Mouse (Mus musculus) yolk sac, embryonic 10.5 days (tissue): Measurements from ENCODE around the gene Cphx3.
"Not testable (repeated sequence)": the region's sequence is repeated elsewhere in the genome, so short reads cannot be mapped to it uniquely, and the experiment has no call there.

ENCODE experiments used
- DNase-seq: peaks from one replicate; pipeline ENCODE4 v3.0.0-alpha.2; 2017; ENCODE audit warnings: low spot score

Gene Cphx3

DNA sequence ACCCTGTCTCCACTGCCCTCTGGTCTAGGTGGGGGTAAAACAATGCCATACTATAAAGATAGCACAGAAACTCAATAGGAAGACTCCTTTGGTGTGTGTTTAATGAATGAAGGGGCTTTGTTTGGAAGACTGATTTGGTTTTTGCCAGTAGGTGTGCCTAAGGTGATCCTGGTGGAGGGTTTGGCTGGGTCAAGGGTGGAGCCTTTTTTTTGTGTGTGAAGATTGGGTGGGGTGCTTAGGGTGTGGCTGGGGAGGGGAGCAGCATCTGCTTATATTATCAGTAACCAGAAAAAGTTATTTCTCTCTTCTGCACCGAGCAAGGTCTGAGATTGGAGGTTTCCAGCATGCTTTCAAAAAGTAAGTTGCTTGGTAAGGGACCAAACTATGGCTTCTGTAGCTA lies at the start of gene Cphx3:
TSS of gene Cphx3 (plus strand) at position 301 of the 400 bp plus-strand sequence.
- not testable (repeated sequence) for DNase-seq

DNA sequence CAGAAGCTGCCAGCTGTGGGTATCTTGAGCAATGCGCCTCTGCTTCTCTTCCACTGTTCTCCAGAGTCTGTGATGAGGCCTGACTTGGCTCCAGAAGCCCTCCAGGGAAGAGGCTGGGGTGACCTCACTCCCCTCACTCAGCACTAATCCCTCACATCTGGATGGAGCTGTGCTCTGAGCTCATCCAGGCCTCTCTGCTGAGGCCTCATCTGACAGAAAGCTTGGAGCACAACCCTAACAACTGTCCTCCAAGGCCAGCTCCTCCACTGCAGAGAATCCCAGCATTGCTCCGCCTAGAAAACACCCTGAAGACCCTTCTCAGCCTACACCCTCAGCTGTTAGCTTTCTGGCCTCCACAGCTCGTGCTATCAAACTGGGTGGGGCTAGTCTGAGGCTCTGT lies 47.7 kb upstream of the Cphx3 start:
- DNase-seq, result not testable (repeated sequence)

DNA sequence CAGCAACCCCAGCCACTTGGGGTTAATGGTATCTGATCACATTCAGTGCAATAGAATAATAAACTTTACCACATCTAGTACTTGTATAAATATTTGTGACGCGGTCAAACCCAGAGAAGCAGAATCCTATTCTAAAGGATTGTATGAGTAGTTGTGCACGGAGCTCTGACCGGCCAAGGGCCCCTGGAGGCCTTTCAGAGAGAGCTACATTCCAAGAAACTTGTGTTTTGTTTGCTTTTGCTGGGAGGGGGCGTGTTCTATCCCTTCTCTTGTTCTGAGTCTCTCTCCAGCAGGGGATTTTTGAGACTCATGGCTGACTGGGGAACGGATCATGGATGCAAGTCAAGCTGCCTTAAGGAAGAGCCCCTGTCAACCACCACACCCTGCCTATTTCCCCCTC lies 46.7 kb upstream of the Cphx3 start:
- not testable (repeated sequence) for DNase-seq

DNA sequence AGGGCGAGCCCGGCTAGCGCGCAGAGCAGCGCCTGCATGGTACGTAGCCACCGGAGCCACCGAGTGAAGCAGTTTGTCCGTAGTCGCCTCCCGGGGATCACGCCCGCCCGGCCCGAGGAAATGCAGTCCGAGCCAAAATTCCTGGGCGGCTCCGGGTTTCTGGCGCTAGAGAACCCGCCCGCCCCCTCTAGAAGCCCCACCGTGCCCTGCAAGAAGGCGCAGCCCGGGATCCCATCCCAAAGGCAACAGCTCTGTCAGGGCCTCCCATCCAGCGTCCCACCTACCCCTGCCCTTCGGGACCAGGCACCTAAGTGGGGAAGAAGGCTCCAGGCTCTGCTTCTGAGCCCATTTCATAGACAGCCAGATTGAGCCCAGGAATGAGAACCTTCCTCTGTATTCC lies 39.5 kb upstream of the Cphx3 start, which contains the start of gene Gm9780:
TSS of gene Gm9780 (minus strand) at position 101 of the 400 bp plus-strand sequence.
- DNase-seq, result not testable (repeated sequence)

DNA sequence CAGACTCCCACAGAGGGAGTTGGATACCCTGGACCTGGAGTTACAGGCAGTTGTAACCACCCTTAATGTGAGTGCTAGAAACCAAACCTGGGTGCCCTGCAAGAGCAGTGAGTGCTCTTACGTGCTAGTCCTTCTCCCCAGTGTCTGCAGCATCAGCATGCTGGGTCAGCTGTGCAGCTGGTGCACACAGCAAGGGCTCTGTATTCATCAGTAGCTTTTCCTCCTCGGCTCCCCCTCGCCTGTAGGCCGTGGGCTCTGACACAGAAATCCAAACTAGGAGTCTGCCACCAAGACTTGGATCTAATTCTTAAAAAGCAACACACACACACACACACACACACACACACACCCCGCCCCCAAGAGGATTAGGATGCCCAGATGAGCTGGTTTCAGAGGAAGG lies 37.1 kb upstream of the Cphx3 start:
- not testable (repeated sequence) for DNase-seq

DNA sequence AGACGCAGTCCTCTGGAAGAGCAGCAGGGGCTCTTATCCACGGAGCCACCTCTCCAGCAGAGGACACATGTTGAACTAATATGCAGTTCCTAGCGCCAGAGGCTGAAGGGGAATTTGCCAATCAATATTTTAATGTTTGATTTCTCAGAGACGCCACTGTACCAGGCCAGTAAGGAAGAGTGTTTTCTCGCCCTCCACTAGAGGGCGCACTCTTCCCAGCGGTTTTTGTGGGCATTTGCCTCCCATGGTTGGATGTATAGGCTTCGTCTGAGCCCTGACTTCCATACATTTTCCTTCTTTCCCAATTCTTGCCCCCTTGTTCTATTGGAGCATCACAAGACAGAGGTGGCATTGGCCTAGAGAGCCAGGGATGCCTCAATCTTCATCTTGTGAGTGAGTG lies 35.1 kb upstream of the Cphx3 start:
- not testable (repeated sequence) for DNase-seq

DNA sequence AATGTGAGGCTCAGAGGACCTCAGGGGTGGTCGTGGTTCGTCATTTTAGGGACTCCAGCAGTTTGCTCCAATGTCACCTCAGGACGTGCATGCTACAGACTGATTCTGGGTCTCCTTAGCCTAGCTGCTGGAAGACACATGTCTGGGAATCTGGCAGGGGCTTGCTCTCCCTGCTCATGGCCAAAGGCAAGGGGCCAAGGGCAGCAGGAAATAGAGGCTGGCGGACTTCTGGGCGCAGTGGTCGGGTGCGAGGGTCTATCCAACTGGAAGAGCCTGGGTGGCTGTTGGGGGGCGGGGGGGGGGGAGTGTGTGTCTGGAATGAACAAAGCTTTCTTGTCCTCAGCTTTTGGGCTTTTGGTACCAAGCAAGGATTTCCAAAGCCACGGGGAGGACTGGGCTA lies 33.3 kb upstream of the Cphx3 start:
- not testable (repeated sequence) for DNase-seq

DNA sequence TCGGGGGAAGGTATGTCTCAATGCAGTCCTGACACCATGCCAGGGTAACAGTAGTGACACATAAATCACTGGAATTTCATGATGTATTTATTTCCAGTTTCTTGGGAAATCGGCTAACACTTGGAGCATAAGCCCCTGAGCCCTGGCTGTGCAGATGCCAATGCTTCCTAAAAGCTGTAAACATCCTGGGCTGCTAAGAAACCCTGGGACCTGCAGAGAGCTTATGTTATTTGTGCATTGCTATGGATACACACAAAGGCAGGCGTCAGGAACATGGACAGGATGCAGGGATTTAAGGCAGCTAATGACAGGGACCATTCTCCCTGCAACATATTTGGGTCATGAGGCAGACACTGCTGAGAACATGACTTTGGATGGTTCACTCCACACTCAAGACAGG lies 23.9 kb upstream of the Cphx3 start:
- DNase-seq, result not testable (repeated sequence)

DNA sequence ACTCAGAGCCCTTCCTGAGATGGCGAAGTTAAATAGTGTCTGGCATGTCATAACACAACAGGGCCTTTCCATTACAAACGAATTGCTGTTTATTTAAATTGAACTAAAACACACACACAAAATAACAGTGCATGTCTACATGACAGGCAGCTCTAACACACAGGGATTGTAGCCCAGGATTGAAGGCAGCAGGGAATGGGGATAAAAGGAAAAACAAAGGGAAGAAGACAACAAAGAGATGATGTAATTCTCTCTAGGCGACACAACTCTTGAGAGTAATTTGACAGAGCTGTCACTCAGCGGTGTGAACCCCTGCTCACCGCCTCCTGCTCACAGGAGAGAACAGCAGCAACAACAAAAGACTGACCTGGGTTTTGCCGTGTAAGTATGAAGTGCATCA lies 22.7 kb upstream of the Cphx3 start:
- not testable (repeated sequence) for DNase-seq

DNA sequence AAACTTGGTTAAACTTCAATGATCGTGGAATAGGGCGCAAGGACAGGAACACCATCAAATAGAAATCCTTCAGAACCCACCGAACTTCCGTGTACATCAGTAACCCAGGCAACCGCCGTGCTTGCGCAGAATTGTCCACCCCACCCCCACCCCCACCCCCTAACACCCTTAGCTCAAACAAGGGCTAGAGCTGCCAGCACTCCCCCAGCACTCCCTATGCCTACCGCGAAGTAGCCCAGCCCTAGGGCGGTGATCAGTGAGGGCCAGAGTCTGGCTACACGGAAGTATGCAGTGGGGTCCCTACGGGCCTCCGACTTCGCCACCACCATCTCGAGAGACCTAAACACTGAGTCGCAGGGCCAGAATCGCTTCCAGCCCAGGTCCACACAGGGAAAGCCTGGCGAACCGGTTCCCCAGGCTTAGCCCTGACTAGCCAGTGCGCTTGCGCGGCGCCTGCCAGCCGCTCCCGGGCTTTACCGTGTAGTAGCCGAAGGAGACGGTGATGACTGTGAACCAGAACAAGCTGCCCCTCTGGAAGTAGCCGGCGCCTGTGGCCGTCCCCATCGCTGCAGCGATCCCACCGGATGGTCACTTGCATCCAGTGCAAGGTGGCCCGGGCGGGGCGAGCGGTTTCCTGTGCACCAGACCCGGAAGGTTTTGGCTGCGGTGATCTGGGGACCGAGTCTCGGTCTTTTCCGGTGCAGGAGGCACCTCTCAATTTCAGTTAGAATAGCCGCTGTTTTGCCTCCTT lies 15.3 kb upstream of the Cphx3 start:
- not testable (repeated sequence) for DNase-seq

DNA sequence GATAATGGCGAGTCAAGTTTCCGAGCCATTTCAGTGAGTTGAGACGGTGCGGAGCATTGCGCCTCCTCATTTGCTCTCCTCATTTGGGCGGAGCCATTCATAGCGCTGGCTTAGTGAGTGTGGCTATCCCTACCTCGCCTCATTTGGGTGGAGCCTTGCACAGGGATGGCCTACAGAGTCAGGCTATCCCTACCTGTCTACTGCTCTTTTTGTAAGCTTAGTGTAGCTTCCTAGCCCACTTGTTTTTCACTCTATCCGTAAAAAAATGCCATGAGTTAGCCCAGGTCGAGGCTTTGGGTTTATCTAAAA lies 14.8 kb upstream of the Cphx3 start, which contains the start of gene Tmem254c:
TSS of gene Tmem254c (minus strand) at position 31 of the 309 bp plus-strand sequence.
- DNase-seq, result not testable (repeated sequence)

DNA sequence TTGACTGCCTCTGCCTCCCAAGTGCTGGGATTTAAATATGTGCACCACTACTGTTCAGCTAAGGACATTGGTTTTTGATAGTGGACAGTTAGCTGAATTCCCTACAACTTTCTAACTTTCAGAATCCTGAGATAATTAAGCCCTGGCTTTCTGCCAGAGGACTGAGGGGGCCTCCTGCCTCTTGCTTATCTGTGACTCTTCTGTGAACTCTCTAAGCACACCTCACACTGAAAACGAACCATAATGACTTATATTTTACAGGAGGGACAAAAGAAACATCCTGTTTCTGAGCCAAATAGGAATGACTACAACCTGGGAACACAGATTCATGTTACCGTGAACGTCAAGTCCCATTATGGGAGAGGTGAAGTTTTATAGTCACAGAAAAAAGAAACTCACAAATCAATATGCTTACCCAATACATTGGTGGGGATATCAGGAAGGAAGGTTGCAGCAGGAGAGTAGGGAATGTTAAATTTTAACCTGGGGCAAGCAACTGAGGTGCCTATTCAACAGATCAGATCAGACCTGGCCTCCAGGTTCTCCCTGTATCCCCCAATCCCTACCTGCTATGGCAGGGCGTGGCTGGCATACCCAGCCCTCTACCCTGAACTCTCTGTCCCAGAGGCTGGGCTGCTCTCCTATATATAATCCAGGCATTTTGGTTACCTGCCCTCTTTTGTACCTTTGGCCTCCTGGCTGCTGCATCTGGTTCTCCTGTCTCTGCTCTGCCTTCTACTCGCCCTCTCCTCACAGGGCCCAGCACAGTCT lies 5.3 kb upstream of the Cphx3 start:
- not testable (repeated sequence) for DNase-seq

DNA sequence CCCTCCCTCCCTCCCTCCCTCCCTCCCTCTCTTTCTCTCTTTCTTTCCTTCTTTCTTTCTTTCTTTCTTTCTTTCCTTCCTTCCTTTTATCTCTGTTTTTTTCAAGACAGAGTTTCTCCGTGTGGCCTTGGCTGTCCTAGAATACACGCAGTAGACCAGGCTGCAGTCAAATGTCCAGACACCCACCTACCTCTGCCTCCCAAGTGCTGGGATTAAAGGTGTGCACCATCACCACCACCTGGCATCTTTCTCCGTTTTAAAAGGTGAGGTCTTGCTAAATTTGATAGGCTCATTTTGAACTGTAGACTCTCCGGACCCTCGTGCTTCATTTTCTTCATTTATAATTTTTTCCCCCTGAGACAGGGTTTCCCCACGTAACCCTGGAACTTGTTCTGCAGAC lies 881 bp upstream of the Cphx3 start, which contains the start of gene Cphx2:
TSS of gene Cphx2 (plus strand) at position 301 of the 400 bp plus-strand sequence.
- DNase-seq, result not testable (repeated sequence)

DNA sequence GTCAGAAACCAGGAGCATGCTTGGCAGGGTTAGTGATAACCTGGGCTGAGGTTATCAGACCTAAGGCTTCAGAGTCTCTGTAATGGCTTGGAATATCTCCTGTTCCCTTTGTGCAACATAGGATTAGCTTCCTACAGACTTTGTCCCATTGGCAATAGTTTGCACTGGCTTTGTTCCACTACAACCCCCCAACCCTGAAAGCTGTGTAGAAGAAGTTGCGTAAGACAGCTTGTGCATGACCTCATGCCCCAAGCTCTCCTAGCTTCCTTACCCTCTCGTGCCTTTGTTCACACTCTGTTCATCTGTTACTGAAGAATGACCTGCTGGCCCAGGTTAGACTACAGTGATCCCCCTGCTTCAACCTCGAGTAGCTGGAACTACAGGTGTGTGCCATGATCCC lies 15.5 kb downstream of the Cphx3 start:
- DNase-seq, result not testable (repeated sequence)

DNA sequence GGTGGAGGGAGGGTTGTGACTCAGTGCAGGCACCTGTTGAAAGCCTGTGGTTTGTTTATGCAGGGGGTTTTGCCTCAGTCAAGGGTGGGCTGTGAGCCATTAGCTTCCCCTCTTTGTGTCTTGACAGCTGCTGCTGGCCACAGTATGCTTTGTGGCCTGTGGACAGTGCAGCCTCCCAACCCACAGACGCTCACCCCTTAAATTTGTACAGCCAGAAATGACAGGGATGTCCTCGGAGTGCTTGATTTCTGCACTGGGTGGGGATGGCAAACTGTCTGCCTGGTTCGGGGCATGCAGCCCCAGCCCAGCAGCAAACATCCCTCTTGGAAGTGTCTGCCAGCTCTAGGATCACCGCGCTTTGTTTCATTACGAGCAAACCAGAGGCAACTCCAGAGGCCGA lies 36.1 kb downstream of the Cphx3 start, which contains the start of gene Duxbl2:
TSS of gene Duxbl2 (plus strand) at position 200 of the 400 bp plus-strand sequence.
- not testable (repeated sequence) for DNase-seq

DNA sequence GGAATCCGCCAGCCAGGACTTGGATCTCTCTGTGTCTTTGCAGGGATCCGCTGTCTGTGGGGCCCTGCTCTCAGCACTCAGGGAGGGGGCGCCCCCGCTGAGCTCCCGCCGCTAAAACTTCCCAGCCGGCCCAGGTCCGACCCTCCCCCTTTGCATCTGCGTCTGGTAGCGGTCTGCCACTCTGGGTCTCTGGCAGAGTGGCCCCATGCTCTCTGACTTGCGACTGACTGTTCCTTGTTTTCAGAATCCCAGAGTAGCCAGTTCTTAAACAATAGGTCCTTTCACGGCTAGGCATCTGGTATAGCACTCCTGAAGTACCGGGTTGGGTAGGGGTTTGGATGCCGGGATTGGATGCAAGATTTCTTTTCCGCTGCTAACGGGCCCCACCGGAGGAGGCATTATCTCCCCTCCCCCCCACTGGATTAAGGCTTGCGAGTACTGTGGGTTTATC lies 36.5 kb downstream of the Cphx3 start:
- not testable (repeated sequence) for DNase-seq

DNA sequence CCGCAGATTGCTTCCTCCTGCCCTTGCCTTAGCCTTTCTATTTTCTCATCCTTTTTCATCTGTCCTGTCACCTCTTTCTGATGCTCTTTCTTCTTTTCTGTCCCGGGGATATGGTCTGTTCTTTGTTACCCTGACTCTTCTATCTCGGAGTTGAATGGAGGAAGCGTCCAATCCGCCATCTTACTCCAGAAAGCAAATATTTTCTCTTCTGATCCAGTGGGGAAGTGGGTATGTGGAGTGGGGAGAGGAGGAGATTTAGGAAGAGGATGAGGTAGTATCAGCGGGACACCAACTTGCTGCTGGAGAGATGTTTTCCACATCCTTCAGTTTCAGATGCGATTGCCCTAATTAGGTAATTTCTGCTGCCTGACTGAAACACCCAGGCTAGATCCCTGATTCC lies 37.0 kb downstream of the Cphx3 start:
- not testable (repeated sequence) for DNase-seq

DNA sequence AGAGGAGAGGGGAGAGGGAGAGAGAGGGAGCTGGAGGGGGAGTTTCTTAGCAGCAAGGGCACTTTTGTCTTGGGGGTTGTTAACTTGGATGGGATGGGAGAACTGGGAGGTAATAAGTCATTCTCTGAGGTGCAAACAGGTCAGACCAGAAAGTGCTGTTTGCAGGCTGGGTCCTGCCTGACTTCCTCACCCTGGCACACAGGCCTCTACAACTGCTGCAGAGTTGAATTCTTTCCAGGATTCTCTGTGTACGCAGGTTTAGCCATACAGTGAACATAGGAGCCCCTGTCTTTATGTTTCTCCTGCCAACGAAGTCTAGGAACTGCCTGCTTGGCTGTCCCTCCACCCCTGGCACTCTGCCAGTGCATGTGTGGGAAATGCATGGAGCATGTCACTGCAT lies 65.0 kb downstream of the Cphx3 start:
- not testable (repeated sequence) for DNase-seq

DNA sequence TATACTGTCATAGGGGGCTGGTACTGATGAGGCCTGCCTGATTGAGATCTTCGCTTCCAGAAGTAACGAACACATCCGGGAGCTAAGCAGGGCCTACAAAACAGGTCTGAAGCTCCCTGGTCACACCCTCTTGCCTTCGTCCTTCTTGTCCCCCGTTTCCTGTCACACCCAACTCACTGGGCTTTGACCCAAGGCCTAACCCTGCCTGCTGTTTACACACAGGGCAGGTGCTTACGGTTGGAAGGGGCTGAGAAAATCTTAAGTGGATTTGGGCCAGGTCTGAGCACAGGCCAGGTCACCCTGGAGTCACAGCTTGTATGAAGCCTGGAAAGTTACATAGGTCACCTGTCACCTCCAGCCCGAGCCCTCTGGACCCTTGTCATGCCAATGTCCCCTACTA lies 73.9 kb downstream of the Cphx3 start:
- DNase-seq, result not testable (repeated sequence)

DNA sequence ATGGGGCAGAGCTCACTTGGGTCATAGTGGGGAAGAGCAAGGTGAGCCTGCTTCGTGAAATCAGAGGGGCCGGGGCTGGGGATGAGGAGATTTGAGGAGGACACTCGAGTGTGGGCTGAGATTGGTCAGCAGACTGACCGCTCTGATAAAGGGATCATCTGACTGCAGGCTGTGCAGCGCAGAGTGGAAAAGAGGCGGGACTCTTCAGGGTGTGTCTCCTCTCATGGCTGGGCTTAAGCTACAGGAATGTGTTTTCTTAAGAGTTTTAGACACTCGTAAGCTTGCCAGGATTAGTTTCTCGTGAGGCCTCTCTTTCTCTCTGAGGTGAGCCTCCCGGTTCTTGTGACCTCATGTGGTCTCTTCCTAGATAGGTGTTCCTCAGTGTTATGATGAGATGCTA lies 79.1 kb downstream of the Cphx3 start:
- not testable (repeated sequence) for DNase-seq

DNA sequence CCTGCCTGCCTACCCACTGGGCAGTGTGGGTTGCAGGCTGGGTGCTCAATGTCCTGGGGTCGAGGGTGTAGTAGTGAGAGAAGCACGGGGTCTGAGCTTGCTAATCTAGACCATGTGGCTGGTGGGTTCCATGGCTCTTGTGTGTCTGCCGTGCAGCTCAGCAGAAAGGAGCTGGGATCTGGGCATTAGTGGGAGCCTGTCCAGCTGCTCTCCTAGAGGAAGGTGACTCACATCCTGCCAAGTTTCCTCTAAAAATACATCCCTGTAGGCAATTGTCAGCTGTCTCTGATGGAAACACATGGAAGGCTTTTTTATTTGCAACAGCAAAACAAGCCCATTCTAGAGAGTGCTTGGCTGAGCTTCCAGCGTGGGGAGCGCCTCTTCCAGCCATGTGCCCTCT lies 80.3 kb downstream of the Cphx3 start:
- DNase-seq, result not testable (repeated sequence)

DNA sequence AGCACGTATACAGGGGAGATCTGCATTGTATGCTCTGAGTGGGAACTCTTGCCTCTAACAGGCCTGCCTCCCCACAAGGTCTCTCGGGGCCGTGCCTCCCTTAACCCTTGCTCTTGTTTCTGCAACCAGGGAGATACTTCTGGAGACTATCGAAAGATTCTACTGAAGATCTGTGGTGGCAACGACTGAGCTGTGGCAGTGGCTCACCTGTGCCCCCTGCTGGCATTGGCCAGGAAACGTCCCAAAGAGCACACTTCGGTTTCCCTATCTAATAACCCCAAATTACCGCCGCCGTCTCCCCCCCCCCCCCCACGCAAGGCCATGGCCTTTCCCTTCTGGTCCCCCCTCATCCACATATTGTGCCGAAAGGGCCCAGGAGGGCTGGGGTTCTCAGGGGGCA lies 83.2 kb downstream of the Cphx3 start:
- not testable (repeated sequence) for DNase-seq

DNA sequence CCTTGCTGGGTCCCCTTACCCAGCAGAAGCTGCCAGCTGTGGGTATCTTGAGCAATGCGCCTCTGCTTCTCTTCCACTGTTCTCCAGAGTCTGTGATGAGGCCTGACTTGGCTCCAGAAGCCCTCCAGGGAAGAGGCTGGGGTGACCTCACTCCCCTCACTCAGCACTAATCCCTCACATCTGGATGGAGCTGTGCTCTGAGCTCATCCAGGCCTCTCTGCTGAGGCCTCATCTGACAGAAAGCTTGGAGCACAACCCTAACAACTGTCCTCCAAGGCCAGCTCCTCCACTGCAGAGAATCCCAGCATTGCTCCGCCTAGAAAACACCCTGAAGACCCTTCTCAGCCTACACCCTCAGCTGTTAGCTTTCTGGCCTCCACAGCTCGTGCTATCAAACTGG lies 91.9 kb downstream of the Cphx3 start:
- not testable (repeated sequence) for DNase-seq
